Mouse (Mus musculus) common myeloid progenitor, adult 5-6 weeks (primary cell): ENCODE measurements around the gene Gm11444. TPM values are rescaled to one million over a fixed set of nuclear protein-coding genes. Genes with fewer than 3 reads are reported as not detected.

Experiments
- ATAC-seq: replicated peaks from 2 replicates; pipeline ENCODE4 v1.8.0; 2016; ENCODE audit warnings: low read depth, mild to moderate bottlenecking, moderate TSS enrichment, inconsistent platforms; ENCODE audit not compliant: poor library complexity, severe bottlenecking
- total RNA-seq: library from RNA; stranded (forward); fragments of 200-1000, 187-1606 nt; gene quantifications from 2 replicates; pipeline ENCODE4 v1.2.3, GENCODE M21; 2017

Gene Gm11444
- total RNA-seq, 1 experiment from 2014 or later = not detected

GRCm38 (mm10) chr11:85876059-85876788, 26.1 kb upstream of the Gm11444 start:
- ATAC-seq = no peak

GRCm38 (mm10) chr11:85864363-85864762, 14.2 kb upstream of the Gm11444 start:
- no peak for ATAC-seq

DNA sequence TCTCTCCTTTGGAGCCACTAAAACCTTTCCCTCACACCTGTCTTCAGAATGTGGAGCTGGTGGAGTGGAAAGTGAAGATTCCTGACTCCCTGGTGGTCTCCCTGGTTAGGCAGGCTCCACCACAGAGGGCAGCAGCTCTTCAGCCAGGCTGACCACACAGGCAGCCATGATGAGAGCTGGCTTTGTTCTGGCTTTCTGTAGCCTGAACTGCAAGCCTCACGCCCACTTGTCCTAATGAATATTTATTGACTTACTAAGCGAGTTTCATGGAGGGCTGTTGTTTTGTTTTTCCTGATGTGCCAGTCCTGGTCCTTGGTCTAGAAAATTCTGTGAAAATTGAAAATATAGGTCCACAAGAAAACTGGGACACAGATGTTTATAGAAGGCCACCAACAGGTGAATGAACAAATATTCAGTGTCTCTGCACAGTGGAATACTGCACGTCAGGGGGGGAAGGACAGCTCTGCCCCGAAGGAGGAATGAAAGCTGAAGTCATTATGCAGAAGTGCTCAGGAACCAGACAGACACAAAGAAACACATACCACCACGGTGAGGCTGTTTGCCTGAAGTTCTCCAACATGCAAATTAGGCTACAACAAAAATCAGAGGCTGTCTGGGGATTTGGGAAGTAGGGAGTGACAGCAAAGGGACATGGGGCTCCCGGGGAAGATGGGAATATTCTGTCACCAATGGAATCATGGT, 8.0 kb upstream of the Gm11444 start:
- ATAC-seq = no peak

DNA sequence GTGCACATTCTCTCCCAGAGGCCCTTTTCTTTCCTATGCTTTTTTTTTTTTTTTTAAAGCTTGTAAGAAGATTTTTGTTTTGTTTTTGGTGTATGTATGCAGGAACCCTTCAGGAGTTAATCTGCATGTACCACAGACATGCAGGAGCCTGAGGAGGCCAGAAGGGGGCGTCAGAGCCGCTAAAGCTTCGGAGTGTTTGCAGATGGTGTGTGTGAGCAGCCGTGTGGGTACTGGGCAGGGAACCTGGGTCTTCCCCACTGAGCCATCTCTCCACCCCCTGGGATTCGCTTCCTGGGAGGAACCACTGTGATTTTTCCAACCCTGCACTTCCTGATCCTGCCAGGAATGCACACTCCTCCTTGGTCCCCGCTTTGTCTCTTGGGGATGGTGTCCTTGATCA, 625 bp upstream of the Gm11444 start:
- no peak for ATAC-seq

DNA sequence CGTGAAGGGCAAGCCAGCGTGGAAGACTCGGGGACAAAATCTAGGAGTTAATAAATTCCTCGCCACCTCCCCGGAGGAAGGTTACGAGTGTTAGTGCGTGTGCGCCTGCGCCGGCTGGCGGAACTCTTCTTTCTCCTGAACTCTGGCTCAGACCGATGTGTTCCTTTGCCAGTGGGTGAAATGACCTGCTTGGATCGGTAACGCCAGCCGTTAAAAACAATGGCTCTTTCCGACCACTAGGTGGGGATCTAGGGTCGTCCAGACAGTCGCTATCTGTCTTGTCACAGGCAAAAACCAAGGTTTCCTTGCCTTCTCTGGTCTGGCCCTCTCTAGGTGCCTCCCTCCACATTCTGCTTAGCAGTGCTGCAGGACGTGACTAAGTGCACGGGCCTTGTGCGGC, 1.1 kb downstream of the Gm11444 start:
- peak; percentile 80 for ATAC-seq

GRCm38 (mm10) chr11:85846509-85846908, 3.6 kb downstream of the Gm11444 start:
- ATAC-seq = no peak

DNA sequence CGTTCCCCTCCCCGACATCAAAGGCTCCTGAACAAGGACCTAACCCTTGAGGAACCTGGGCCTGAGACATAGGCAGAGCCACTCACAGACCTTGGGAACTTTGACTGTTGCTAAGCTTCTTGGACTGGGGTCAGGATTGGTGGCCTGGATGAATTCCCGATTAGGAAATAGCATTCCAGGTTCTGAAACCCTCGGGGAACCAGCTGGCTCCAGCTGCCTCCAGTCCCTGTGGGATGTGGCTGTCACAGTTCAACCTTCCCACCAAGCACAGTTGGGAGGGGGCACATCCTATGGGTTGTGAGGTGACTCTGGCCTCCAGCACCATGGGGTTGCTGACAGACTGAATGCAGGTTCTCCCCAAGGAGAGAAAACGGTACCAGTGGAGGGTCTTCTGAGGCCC, 4.2 kb downstream of the Gm11444 start:
- no peak for ATAC-seq

DNA sequence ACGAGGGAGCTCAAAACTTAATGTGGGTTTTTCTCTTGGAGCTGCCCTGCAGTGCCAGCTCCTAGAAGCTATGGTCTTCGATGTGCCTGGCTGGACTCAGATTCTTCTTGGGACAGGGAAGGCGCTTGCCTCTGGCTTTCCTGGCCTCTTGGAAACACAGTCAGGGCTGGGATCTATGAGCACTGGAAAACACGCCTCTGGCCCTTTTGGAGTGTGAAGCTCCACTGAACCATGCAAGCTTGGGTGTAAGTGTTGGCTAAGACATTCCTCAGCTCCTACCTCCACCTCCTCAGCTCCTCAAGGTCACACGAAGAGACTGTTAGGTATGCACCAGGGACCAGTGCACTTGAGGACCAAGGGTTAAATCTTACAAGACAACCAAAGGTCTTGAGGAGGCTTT, 5.2 kb downstream of the Gm11444 start:
- no peak for ATAC-seq

- ATAC-seq = peak; percentile 34; the same call in 1 of the 2 replicates
Measured at GRCm38 (mm10) chr11:85844144-85844965, 5.8 kb downstream of the Gm11444 start.

DNA sequence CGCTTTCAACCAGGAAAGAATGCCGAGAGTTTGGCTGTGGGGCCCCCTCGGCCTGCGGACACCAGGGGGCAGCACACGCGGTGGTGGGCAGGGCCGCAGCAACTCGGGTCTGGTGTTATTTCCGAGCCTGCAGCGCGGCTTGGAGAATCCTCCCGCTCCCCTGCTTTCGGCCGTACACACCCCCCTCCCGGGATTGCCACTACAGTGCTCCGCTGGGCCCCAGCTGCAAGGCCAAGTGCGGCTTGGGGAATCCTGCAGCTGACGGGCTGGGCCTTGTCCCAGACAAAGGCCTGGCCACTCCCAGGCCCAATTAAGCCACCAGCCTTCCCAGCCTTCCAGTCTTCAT, 6.8 kb downstream of the Gm11444 start:
- ATAC-seq = peak; percentile 52

DNA sequence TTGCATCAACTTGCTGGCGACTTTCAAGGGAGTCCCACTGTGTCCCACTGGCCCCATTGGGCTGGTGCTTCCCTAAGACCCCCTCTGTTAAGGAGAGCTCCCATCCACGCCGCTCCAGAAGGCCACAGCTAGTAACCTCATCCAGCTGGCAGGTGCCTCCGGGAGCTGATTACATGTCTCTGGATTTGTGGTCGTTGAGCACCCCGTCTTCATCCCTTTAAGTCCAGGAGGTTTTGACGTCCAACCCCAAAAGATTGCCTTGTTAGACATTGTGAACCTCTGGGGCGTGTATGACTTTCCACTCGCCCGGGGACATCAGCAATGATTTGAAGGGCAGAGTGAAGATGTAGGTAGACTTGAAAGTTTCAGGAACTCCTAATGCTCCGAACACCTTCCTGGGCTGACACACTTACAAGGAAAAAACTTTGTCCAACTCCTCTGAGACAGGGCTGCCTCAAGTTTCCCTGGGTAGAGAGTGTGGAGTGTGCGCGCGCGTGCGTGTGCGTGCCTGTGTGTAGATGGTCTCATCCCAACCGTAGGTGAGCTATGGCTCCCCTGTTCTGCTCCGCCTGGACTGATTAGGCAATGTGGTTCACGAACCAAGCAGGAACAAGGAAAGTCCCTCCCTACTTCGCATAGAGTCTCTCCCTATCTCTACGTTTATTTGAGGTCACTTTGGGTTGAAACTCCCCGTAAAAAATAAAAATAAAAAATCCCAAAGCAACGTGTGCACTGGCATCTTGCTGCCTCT, 7.4 kb downstream of the Gm11444 start:
- no peak for ATAC-seq

DNA sequence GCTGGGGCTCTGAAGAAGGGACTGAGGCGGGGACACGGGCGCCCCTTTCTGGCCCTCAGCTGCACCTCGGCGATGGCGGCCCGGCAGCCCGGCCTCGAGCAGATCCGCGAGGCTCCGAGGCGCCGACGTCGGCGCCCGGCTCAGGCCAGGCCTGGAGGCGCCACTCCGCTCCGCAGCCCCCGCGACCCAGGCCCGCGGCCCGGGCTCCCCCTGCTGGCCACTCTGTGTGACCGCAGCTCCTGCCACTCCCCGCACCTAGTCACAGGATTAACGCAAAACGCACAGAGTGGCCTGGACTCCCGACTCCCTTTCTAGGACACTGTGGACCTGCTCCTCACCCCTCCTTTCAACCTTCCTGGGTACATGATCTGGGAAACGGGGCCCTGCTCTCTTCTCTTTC, 8.2 kb downstream of the Gm11444 start:
- peak; percentile 34; the same call in 1 of the 2 replicates for ATAC-seq

GRCm38 (mm10) chr11:85841211-85841681, 8.9 kb downstream of the Gm11444 start:
- ATAC-seq = no peak

- no peak for ATAC-seq
Measured at GRCm38 (mm10) chr11:85840803-85841145, 9.4 kb downstream of the Gm11444 start.

- no peak for ATAC-seq
Measured at GRCm38 (mm10) chr11:85840031-85840802, 9.9 kb downstream of the Gm11444 start.

- ATAC-seq = no peak
Measured at GRCm38 (mm10) chr11:85839258-85840030, 10.7 kb downstream of the Gm11444 start.

DNA sequence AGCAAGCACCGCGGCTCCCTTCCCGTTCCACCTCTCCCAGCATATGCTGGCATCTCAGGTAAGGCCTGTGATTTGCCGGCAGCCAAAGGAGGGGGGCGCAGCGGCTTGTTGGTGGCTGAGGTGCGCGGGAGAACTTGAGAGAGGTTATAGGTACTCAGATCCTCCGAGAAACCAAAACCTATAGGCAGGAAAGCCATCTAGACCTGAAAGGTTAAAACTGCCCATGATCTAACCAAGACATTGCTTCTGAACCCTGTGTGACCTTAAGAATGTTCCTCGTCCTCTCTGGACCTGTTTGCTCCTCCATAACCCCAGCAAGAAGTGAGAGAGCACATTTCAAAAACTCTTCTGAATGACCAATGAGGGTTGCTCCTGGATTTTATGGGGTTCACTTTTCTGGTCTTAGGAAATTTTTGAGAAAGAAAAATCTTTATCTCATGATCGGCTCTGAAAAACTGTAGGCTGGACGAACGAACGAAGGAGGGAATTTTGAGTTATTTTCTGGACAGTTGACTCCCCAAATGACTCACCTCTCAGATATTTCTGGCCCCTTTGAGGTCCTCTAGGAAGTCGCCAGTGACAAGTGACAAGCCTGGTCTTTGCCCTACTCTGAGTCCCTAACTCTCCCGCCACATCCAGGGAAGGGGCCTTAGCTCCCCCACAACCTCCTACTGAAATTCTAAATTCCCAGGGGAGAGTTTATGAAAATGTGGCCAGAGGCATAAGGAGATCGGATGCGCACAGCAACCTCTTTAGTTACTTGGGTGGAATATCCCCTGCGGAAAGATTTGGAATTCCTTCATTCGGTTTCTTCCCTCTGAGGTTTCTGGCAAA, 11.5 kb downstream of the Gm11444 start:
- ATAC-seq = no peak
